Mouse (Mus musculus): ENCODE data around the gene Abr. TPM values are rescaled to one million over a fixed set of nuclear protein-coding genes. Genes with fewer than 3 reads are reported as not detected.

Abr gene
- polyA plus RNA-seq, 1 experiment from 2014 or later, result 93.5 TPM

- H3K4me1 ChIP-seq (replicated peaks), result no peaks in the 10 kb centered on the region
- 87% methylated on average over 3 of the region's 3 CpGs for WGBS
- H3K27ac ChIP-seq, result no peak overlapping the region
- no peaks in the 10 kb centered on the region for H3K36me3 ChIP-seq
- H3K9me3 ChIP-seq, result no peaks in the 10 kb centered on the region
- H3K4me2 ChIP-seq (replicated peaks), result no peak overlapping the region
- no peak for ATAC-seq
- no peak overlapping the region for H3K9ac ChIP-seq (replicated peaks)
- H3K27me3 ChIP-seq, result no peaks in the 10 kb centered on the region
- no peak overlapping the region for H3K4me3 ChIP-seq (replicated peaks)
These were observed 36.0 kb downstream of the Abr start for GRCm38 (mm10) chr11:76586119-76586518.

- ATAC-seq, result peak; percentile 56
- H3K9ac ChIP-seq (replicated peaks), result no peak overlapping the region
These were observed 44.4 kb downstream of the Abr start for GRCm38 (mm10) chr11:76577588-76578257.

GRCm38 (mm10) chr11:76572820-76573385, 49.2 kb downstream of the Abr start:
- ATAC-seq, result no peak
- H3K27me3 ChIP-seq, result no peaks in the 10 kb centered on the region
- H3K36me3 ChIP-seq, result no peaks in the 10 kb centered on the region
- WGBS, result 80% methylated on average over 6 of the region's 6 CpGs
- no peak overlapping the region for H3K27ac ChIP-seq
- no peak overlapping the region for H3K4me3 ChIP-seq (replicated peaks)
- H3K9ac ChIP-seq (replicated peaks), result no peak overlapping the region
- no peaks in the 10 kb centered on the region for H3K9me3 ChIP-seq
- peaks cover 47% of the 10 kb centered on the region for H3K4me1 ChIP-seq (replicated peaks)
- H3K4me2 ChIP-seq (replicated peaks), result no peak overlapping the region

More at GRCm38 (mm10) chr11:76577588-76578257, 44.4 kb downstream of the Abr start:
- Histone ChIP-seq H3K4me2 (replicated peaks) (no peak overlapping the region), H3K4me3 (replicated peaks) (no peak overlapping the region), H3K4me1 (replicated peaks) (peaks cover 8% of the 10 kb centered on the region), H3K27me3 (no peaks in the 10 kb centered on the region), H3K9me3 (no peaks in the 10 kb centered on the region), H3K27ac (no peak overlapping the region), H3K36me3 (no peaks in the 10 kb centered on the region)
- WGBS, result 29% methylated on average over 12 of the region's 12 CpGs

DNA sequence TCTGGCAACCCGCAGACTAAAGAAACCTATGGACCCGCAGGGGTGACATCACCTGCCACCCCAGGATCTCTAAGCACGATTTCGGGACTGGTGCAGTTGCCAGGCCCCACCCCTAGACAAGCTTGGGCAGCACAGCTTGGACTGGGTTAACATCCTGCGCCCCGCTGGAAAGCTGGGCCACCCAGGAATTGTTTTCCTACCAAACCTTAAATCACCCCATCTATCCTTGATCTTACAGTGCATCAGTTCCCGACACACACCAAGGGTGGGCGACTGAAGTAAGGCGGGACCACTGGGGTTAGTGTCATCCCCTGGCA, 50.5 kb downstream of the Abr start:
- Histone ChIP-seq H3K27ac (no peak overlapping the region; the same call in 1 of the 2 replicates), H3K4me1 (replicated peaks) (peaks cover 53% of the 10 kb centered on the region), H3K27me3 (no peaks in the 10 kb centered on the region), H3K36me3 (no peaks in the 10 kb centered on the region), H3K9me3 (no peaks in the 10 kb centered on the region), H3K4me3 (replicated peaks) (peak overlapping the region; percentile 75), H3K4me2 (replicated peaks) (peak overlapping the region; percentile 97), H3K9ac (replicated peaks) (peak overlapping the region; percentile 87)
- WGBS, result 2% methylated on average over 9 of the region's 9 CpGs
- peak; percentile 48 for ATAC-seq

DNA sequence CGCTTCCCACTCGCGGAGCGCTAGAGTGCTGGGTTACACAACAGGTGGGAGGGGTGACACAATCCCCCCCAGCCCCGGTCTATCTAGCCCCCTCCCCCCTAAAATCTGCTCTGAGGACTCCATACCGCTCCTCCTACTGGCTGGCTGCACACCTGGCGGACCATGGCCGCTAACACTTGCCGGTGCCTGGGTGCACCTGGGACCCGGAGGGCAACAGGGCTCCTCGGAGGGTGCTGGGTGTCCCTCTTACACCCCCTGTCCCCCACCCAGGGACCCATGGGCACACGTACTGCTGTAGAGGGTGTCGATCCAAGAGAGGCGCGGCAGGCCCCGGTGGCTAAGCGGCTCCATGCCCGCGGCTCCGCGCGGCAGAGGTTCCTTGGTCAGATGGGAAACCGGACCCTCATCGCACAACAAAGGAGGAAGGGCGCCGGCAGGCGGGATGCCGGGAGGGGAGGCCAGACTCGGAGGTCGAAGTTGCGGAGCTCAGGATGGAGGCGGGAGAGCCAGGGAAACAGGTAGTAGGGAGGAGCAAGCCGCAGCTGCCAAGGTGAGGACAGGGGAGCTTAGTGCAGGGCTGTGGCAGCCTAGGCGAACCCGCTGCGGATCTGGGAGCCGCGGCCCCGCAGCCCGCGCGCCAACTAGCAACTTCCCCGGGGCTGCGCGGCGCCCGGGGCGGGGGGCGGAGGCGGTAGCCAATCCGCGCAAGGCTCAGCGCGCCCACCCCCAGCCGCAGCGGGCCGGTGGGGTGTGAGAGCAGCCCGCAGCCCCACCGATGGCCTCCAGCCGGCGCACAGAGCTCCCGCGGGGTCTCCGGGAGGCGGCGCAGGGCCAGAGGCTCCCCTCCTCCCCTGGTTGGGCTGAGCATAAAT, 51.1 kb downstream of the Abr start:
- WGBS, result under 1% methylated on average over 66 of the region's 66 CpGs
- no peak overlapping the region; the same call in none of the 2 replicates for H3K27ac ChIP-seq

DNA sequence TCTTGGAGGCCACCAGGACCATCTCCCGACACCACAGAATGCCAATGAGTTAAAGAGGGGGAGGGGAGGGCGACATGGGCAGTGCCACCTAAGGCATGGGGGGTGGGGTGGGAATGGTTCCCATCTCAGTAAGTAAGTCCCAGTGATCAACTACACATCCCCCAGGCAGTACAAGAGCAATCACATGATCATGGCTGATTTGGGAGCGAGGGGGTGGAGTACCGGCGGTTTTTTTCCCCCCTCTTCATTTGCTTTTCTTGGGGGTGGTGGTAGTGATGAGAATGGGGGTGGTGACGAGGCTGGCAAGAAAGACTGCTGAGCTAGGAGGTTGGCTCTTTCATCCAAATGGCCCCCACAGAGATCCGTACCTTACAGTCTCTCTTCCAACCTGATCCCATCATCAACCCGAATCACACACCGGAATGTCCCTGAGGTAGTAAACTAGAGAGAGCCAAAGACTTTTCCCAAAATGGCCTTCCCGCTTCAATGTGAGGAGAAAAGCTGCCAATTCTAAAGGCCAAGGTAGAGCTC, 51.8 kb downstream of the Abr start:
- H3K27me3 ChIP-seq, result no peaks in the 10 kb centered on the region
- peak overlapping the region; percentile 97 for H3K4me2 ChIP-seq (replicated peaks)
- peaks cover 65% of the 10 kb centered on the region for H3K4me1 ChIP-seq (replicated peaks)
- H3K9me3 ChIP-seq, result no peaks in the 10 kb centered on the region
- H3K27ac ChIP-seq, result peak overlapping the region; percentile 32; the same call in 1 of the 2 replicates
- peak overlapping the region; percentile 87 for H3K9ac ChIP-seq (replicated peaks)
- peak overlapping the region; percentile 75 for H3K4me3 ChIP-seq (replicated peaks)
- no peaks in the 10 kb centered on the region for H3K36me3 ChIP-seq
- ATAC-seq, result no peak
- 2% methylated on average over 10 of the region's 10 CpGs for WGBS

More for the DNA sequence above, 51.1 kb downstream of the Abr start:
- Histone ChIP-seq H3K36me3 (no peaks in the 10 kb centered on the region), H3K27me3 (no peaks in the 10 kb centered on the region), H3K9me3 (no peaks in the 10 kb centered on the region), H3K4me3 (replicated peaks) (peak overlapping the region; percentile 75), H3K4me1 (replicated peaks) (peaks cover 59% of the 10 kb centered on the region), H3K9ac (replicated peaks) (peak overlapping the region; percentile 87), H3K4me2 (replicated peaks) (peak overlapping the region; percentile 97)
- peak; percentile 87 for ATAC-seq

DNA sequence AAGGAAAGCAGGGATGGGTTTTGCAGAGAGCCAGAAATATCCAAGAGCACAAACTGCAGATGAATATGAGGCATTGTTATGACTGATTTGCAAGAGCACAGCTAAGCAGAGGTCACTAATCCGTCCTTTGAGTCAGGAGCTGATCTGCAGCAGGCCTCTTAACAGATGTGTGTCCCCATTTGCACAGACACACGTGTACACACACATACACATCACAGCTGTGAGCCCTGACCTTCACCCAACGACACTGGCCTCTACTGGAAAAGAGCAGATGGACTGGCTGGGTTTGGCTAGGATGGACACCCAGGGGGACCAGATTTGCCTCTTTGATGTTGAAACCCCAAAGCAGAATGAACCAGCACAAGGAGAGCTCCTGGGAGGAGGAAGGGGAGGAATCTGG, 52.7 kb downstream of the Abr start:
- WGBS, result 13% methylated on average over 3 of the region's 3 CpGs
- no peaks in the 10 kb centered on the region for H3K9me3 ChIP-seq
- peak overlapping the region; percentile 87 for H3K9ac ChIP-seq (replicated peaks)
- peaks cover 68% of the 10 kb centered on the region for H3K4me1 ChIP-seq (replicated peaks)
- H3K4me2 ChIP-seq (replicated peaks), result peak overlapping the region; percentile 97
- H3K4me3 ChIP-seq (replicated peaks), result peak overlapping the region; percentile 75
- H3K27ac ChIP-seq, result peak overlapping the region; percentile 32; the same call in 1 of the 2 replicates
- no peaks in the 10 kb centered on the region for H3K36me3 ChIP-seq
- no peak for ATAC-seq
- no peaks in the 10 kb centered on the region for H3K27me3 ChIP-seq

GRCm38 (mm10) chr11:76566081-76566480, 56.0 kb downstream of the Abr start:
- 81% methylated on average over 3 of the region's 3 CpGs for WGBS
- no peak overlapping the region for H3K4me2 ChIP-seq (replicated peaks)
- no peaks in the 10 kb centered on the region for H3K27me3 ChIP-seq
- H3K4me1 ChIP-seq (replicated peaks), result peaks cover 73% of the 10 kb centered on the region
- H3K4me3 ChIP-seq (replicated peaks), result no peak overlapping the region
- no peak overlapping the region for H3K27ac ChIP-seq
- no peaks in the 10 kb centered on the region for H3K36me3 ChIP-seq
- ATAC-seq, result no peak
- H3K9ac ChIP-seq (replicated peaks), result no peak overlapping the region
- H3K9me3 ChIP-seq, result no peaks in the 10 kb centered on the region

DNA sequence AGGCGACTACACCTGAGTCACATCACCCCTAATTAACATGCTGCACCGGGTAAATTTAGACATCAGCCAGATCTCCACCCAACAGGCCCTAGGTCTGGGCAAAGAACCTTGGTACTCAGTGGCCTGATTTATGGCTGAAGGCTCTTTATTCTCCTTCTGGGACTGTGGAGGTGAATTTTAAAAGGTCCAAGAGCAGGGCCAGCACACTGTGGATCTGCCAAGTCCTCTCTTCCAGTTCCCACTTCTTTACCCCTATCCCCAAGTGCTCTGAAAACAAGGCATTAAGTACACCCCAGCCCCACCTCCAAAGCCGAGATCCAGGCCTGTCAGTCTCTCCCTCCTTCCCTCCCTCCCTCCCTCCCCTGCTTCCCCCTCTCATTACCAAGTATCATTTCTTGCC, 59.5 kb downstream of the Abr start:
- H3K9me3 ChIP-seq, result no peaks in the 10 kb centered on the region
- H3K4me2 ChIP-seq (replicated peaks), result no peak overlapping the region
- no peak overlapping the region for H3K9ac ChIP-seq (replicated peaks)
- ATAC-seq, result no peak
- no peak overlapping the region for H3K27ac ChIP-seq
- H3K4me1 ChIP-seq (replicated peaks), result peaks cover 40% of the 10 kb centered on the region
- 32% methylated on average over 3 of the region's 3 CpGs for WGBS
- no peak overlapping the region for H3K4me3 ChIP-seq (replicated peaks)
- H3K27me3 ChIP-seq, result no peaks in the 10 kb centered on the region
- peaks cover 7% of the 10 kb centered on the region for H3K36me3 ChIP-seq

DNA sequence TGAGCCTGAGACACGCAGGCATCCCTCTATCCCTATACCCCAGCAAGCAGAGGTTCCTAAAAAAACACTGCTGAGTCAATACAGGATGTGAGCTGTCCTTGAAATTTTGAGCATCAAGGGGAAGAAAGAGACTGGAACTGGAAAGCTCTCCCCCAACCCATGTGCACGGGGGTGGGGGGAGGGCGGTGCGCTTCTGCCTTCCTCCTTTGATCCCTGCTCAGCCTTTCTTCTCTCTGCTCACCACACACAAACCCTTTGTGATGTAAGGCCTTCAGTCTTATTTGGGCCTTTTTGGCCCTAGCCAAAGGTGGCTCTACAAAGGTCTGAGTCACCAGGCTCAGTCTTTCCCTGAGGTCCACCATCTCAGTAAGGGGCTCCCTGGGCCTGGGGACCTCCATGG, 59.9 kb downstream of the Abr start:
- H3K9me3 ChIP-seq, result no peaks in the 10 kb centered on the region

GRCm38 (mm10) chr11:76557837-76558236, 64.3 kb downstream of the Abr start:
- H3K27me3 ChIP-seq, result no peaks in the 10 kb centered on the region
- H3K9ac ChIP-seq (replicated peaks), result no peak overlapping the region
- no peak overlapping the region for H3K4me3 ChIP-seq (replicated peaks)
- 72% methylated on average over 4 of the region's 4 CpGs for WGBS
- no peak for ATAC-seq
- peaks cover 7% of the 10 kb centered on the region for H3K36me3 ChIP-seq
- H3K9me3 ChIP-seq, result no peaks in the 10 kb centered on the region
- no peak overlapping the region for H3K27ac ChIP-seq
- peaks cover 13% of the 10 kb centered on the region for H3K4me1 ChIP-seq (replicated peaks)
- H3K4me2 ChIP-seq (replicated peaks), result no peak overlapping the region

More for the DNA sequence above, 59.9 kb downstream of the Abr start:
- no peaks in the 10 kb centered on the region for H3K27me3 ChIP-seq
- H3K36me3 ChIP-seq, result peaks cover 7% of the 10 kb centered on the region
- 28% methylated on average over 4 of the region's 4 CpGs for WGBS
- no peak overlapping the region for H3K9ac ChIP-seq (replicated peaks)
- no peak overlapping the region for H3K4me3 ChIP-seq (replicated peaks)
- H3K4me1 ChIP-seq (replicated peaks), result peaks cover 38% of the 10 kb centered on the region
- ATAC-seq, result no peak
- no peak overlapping the region for H3K27ac ChIP-seq
- no peak overlapping the region for H3K4me2 ChIP-seq (replicated peaks)
